Mouse (Mus musculus) T-helper 17 cell (primary cell): Measurements from ENCODE around the gene Map1s.

Experiments used
- in situ Hi-C, 2 experiments: fragments of 300-600 bp; cut with MboI, MseI; formaldehyde crosslinking; loops; 1 replicate in 1 of 2; 2 replicates in 1 of 2; pipeline ENCODE4 v1.15.1; 2025; ENCODE audit warnings: high pct_unique_total_duplicates in 2 of 2

Gene Map1s

DNA sequence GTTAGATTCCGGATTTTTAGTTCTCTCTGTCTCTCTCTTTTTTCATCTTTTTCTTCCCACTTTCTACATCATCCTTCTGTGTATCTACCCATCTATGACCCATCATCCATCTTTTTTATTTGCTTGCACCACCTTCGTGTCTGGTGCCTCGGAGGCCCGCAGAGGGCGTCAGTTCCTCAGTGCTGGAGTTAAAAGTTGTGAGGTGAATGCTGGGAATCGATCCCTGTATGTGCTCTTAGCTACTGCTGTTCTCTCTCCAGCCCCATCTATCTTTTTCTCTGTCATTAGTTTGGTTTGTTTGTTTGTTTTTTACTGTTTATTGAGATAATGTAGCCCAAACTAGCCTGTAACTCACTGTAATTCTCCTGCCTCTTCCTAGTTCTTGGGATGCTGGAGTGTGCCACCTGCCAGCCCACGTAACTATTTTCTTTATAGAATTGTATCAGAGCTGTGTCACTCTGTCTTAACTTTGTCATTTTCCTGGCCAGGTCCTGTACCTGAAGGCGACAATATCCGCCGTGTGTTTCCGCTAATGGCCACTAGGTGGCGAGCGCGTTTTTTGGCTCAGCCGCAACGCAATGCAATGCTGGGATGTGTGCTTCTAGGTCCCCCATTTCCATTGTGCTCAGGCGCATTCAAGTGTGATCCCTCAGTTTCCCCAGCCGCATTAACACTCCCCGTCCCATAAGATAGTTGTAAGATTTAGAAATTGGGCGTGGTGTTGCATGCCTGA, 7.9 kb upstream of the Map1s start:
- in situ Hi-C loops = loop anchor here in 1 of 2 experiments (5.0 kb wide), 1 partner anchor 474 kb away; the partner anchor contains the start of gene Ocel1

DNA sequence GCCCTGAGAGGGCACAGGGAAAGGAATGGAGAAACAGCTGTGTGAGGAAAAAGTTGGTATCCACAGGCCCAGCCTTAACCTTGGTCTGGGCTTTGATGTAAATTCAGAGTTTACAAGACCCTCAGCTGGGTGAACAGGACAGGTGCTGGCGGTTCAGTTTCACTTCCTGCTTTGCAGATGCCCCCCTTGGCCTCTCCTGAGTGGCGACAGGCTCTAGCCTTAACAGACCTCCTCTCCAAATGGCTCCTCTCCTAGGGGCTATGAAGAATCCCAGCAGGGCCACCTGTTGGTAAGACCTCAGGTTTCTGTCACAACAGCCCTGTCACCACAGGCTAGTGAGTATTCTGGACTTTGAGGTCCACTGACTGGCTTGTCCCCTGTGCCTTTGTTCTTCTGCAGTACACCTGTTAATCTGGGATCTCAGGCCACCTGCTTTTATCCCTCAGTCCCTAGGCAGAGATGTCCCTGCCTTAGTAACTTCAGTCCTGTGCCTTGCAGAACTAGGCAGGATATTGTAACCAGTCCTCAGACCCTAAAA, 7.0 kb upstream of the Map1s start:
- in situ Hi-C loops = loop anchor here in 1 of 2 experiments (5.0 kb wide), 1 partner anchor 474 kb away; the partner anchor contains the start of gene Ocel1

DNA sequence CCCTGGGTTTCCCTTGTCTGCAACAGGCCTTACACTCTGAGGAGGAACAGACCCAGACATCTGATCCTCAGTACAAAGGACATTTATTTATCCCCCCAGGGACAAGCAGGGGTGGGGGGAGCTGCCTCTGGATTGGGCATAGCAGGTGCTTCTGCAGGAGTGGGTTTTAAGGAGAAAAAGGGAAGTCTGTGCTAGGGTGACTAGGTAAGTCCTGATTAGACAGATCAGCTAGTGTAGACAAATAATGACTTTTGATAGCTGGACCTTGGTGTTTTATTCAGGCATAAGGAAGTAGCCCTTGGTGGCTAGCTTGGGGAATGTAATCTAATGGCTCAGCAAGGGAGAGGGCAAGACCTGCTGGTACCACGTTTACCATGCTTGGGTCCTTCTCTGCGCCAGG, 6.5 kb upstream of the Map1s start:
- in situ Hi-C loops = loop anchor here in 1 of 2 experiments (5.0 kb wide), 1 partner anchor 473 kb away; the partner anchor contains the start of gene Ocel1

DNA sequence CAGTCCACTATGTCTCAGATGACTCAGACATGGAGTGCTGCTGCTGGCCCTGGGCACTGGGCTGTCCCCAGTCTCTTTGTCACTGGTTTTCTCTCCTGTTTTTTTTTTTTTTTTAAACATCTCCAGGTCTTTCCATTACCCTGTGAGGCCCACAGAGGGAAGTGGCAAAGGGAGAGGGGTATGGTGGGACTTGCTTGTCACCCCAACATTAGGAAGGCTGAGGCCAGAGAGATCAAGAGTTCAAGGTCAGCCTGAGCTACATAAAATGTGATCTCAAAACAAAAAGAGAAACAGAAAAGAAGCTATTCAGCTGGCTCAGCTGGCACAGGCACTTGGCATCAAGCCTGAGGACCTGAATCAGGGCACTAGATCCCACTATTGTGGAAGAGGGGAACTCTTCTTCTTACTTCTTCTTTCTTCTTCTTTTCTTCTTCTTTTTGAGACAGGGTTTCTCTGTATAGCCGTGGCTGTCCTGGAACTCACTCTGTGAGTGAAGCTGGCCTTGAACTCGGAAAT, 4.8 kb upstream of the Map1s start:
- in situ Hi-C loops = no loop called here

DNA sequence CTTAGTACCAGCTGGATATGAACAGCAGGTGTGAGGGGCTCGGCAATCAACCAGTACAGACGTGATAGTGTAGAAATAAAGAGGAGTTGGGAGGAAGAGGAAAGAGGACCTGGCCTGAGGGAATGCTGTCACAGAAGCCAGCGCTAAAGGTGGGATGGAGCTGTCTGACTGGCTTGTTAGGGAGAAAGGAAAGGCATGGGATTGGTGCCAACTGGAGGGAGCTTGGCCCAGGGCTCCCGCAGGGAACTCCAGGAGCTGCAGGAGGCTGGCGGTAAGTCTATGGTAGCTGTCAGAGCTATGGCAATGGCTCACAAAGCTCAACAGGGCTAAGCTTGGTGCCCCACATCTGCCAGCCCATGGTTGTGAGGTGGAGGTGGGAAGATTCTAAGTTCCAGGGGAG, 3.5 kb upstream of the Map1s start:
- in situ Hi-C loops = no loop called here

DNA sequence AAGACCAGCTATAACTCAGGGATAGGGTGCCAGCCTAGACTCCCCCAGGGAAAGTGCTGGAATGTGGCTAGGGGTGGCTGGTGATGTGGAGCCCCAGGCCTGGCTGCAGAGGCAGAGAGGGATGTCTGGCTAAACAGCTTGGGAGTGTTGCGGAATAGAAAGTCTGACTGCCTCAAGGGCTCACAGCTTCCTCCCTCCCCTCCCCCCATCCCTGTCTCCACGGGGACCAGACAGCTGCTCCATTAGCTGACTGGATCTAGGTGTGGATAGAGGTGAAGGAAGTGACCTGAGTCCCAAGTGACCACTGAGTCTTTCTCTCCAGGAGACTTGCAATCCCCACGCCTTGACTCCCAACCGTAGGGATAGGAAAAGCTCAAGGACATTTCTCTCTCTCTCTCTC, 2.6 kb upstream of the Map1s start:
- in situ Hi-C loops = no loop called here

DNA sequence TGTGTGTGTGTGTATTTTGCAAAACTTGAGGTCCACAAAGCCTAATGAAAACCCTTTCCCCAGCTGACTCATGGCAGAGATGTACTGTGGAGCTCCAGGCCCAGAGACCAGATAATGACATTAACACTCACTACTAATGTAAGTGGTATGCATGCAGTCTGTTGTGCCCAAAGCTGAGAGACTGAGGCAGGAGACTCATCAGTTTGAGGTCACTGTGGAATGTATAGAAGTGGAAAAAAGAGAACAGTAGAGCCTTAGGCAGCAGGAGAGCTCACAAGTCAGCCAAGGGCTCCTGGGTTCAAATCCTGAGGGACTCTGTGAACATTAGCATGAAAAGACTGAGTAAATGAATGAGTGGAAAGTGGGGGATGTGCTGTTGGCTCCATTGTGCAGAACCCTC, 2.1 kb upstream of the Map1s start:
- in situ Hi-C loops = no loop called here

DNA sequence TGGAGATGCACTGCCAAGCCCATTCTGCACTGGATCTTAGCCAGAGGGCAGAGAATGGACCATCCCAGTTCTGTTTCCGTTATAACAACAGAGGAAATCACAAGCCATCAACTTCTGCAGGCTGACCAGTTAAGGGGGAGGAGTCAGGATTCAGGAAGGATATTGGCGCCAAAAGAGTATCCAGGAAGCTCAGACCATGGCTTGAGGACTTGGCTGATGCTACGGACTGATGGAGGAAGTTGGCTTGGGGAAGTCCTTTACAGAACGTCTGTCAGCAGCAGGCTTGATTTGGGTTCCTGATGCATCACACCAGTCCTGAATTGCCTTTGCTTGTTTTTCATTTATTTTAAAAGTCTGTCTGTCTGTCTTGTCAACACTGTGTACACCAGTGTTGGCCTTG, 1.2 kb upstream of the Map1s start:
- in situ Hi-C loops = no loop called here

DNA sequence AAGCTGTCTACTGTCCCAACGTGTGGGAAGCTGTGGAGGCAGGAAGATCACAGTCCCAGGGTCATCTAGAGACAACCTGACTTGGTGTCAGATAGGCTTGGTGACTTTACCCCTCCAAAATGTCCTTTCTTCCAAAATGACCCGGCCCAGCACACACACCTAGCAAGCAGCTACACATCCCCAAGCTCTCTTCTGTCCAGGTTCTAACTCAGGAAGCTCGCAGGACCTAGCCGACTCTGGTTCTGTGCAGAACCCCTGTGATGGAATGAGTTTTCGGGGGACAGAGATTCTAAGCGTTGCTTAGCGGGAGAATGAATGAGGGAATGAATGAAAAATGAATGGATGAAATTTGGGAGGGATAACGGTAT, 285 bp upstream of the Map1s start:
- in situ Hi-C loops = no loop called here

DNA sequence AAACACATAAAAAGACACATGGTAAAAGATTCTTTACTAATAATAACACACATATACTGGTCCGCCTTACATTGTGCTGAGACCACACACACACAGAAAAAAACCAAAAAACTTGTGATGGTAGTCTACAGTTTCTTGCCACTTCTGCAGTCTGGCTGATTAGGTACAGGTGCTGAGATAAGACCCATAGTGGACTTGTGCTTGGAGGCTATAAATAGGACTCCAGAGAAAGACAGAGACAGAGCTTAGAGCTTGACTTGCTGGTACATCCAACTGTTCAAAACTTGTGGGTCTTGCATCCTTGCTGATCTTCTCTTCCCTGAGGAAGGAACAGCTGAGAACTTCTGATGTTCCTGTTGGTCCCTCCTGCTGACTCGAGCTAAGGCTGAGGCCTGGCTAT, 1.8 kb downstream of the Map1s start:
- in situ Hi-C loops = no loop called here

DNA sequence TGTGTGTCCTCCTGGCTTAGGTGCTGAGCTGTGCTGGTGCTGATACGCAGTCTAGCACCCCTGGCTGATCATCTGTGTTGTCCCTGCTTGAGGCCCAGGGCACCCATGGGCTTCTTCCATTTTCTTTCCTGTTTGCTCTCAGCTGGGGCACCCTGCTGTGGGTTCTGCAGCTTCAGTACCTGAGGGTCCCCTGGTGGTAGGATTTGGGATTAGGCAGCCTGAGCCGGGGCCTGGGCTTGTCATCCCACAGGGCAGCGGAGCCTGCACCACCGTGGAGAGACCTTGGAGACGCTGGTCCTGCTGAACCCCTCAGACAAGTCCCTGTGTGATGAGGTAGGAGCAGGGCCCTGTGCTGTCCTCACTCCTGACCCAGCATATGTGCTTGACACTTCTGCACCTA, 5.9 kb downstream of the Map1s start:
- in situ Hi-C loops = loop anchor here in 1 of 2 experiments (10.0 kb wide), 1 partner anchor 373 kb away; no protein-coding TSS in a partner anchor

DNA sequence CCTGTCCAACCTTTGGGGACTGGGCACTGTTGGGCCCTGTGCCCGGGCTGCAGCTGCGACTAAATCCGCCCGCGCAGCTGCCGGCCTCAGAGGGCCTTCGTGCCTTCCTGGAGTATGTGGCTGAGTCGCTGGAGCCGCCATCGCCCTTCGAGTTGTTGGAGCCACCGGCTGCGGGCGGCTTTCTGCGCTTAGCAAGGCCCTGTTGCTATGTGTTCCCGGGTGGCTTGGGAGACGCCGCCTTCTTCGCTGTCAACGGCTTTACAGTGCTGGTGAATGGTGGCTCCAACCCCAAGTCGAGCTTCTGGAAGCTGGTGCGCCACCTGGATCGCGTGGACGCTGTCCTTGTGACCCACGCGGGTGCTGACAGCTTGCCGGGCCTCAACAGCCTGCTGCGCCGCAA, 7.2 kb downstream of the Map1s start:
- in situ Hi-C loops = loop anchor here in 1 of 2 experiments (10.0 kb wide), 1 partner anchor 372 kb away; no protein-coding TSS in a partner anchor

DNA sequence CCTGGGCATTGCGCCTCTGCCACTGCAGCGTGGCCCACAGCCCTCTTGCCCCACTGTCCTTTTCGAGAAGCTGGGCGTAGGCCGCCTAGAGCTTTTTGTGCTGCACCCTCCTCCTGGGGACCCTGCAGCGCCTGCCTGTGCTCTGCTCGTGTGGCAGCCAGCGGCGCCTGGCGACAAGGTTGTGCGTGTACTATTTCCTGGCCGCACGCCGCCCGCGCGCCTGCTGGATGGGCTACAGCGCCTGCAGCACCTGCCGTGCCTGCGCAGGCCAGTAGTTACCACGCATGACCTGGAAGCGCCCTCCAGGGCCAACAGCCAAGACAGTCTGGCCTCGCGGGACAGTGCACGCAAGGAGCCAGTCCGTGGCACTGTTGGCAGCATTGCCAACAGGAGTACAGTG, 7.8 kb downstream of the Map1s start:
- in situ Hi-C loops = loop anchor here in 1 of 2 experiments (10.0 kb wide), 1 partner anchor 371 kb away; no protein-coding TSS in a partner anchor

DNA sequence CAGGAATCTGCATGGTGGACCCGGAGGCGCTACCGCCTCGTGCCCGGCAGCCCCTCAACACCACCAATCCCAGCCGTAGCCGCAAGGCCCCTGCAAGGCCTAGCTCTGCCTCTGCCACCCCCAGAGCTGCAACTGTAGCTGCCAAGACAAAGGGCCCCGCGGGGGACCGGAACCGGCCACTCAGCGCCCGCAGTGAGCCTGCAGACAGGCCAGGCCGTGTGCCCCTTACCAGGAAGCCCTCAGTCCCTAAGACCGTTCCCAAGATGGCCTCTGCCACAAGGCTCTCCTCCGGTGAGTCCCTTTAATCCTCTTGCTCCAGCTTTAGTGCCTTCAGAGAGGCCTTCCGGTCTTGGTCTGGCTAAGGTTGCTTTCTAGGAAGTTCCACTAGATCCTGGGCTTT, 9.0 kb downstream of the Map1s start:
- in situ Hi-C loops = loop anchor here in 1 of 2 experiments (10.0 kb wide), 1 partner anchor 370 kb away; no protein-coding TSS in a partner anchor

DNA sequence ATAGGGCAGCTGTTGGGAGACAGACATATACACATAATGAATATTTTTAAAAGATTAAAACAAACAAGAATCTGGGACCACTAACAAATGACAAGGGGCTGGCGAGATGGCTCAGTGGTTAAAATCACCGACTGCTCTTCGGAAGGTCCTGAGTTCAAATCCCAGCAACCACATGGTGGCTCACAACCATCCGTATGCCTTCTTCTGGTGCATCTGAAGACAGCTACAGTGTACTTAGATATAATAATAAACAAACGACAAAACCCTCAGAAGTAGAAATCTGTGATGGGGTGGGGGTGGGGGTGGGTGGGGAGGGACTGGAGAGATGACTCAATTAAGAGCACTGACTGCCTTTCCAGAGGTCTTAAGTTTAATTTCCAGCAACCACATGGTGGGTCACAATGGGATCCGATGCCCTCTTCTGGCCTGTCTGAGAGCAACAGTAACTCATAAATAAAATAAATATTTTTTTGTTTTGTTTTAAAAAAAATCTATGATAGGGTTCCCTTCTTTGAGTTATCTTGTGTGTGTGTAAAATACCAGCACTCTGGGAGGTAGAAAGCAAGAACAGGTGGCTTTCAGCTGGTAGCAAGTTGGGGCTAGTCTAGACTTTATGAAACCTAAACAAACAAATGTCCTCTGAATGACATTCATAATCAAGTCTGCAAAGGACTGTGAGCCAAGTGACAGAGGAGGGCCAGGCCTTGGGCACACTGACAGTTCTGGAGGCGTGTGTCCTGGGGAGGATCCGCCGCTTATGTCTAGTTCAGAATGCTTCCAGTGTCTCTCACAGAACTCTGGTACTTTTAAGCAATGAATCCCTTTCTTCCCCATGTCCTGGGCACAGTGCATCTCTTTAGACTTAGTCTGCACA, 14.6 kb downstream of the Map1s start:
- in situ Hi-C loops = no loop called here

DNA sequence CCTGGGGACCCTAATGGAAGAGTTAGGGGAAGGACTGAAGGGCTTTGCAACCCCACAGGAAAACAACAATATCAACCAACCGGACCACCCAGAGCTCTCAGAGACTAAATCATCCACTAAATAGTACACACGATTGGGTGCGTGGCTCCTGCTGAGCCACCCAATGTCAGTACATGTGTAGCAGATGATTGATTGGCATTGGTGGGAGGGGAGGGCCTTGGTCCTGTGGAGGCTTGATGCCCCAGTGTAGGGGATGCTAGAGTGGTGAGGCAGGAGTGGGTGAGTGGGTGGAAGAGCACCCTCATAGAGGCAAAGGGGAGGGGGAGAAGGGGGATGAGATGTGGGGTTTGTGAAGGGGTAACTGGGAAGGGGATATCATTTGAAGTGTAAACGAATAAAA, 18.4 kb downstream of the Map1s start:
- in situ Hi-C loops = no loop called here

DNA sequence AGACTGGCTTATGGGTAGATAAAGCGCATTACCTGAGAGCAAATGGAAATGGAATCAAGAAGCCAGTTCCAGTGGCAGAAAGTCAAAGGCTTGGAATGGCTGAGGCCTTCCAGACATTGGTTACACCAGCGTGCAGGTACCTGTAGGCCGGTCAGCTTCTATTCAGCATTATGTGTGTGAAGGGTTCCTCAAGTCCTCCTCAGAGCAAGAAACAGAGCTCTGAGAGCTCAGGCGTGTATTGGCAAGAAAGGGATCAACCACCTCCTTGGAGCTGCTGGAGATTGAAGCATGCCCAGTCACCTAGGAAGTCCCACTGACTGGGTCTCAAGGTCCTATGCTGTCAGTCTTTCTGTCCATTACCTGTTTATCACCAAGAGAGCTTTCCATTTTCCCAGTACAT, 20.0 kb downstream of the Map1s start:
- in situ Hi-C loops = no loop called here

DNA sequence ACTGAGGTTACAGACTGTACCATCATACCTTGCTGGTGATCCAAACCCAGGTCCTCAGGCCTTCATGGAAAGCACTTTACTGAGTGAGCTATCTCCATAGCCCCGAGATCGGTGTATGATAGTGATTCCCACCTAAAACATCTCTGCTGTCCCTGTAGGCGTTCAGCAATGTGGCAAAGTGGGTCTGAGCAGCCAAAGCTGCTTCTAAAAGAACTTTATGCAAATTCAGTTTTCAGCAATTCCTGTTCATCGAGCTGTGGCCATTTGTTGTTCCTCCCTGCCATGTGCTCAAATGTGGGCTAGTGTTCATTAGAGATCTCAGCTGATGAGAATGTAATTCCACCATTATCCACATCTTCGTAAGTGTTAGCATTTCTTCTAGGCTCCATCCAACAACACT, 20.7 kb downstream of the Map1s start:
- in situ Hi-C loops = no loop called here

DNA sequence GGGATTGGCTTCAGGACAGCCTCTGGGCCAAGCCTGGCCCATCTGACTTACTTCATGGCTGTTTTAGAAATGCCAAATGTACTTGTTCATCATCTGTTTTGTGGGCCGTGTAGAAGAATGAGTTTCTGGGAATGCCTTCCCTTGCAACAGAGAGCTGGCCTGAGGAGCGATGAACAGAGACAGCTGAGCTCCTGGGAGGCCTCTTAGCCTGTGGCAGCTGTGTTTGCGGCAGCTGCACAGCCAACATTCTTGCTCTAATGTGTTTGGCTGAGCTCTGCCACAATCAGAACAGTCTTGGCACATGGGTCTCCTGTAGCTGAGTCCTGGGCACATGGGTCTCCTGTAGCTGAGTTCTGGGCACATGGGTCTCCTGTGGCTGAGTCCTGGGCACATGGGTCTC, 22.4 kb downstream of the Map1s start:
- in situ Hi-C loops = no loop called here

DNA sequence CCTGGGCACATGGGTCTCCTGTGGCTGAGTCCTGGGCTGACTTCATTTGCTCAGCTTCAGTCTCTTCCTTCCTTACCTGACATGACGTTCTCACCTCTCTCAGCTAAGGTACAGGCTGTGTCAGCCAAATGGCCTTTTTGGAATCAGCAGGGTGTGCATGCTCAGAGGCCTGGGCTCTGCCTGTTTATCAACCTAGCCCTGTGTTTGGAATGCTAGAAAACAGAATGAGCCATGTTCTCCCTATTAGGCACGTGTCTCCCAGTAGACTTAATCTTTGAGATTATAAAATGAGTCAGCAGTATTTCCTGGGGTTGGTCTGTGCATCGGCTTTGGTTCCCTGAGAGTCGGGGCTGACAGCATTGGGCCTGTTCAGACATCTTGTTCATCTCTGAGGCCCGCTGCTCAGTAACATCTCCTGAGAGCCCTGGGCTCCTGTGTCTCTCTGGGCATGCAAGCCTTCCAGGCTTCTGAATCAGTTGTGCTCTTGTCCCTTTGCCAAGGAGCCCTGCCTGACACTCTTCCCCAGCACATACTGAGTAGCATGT, 23.1 kb downstream of the Map1s start:
- in situ Hi-C loops = no loop called here

DNA sequence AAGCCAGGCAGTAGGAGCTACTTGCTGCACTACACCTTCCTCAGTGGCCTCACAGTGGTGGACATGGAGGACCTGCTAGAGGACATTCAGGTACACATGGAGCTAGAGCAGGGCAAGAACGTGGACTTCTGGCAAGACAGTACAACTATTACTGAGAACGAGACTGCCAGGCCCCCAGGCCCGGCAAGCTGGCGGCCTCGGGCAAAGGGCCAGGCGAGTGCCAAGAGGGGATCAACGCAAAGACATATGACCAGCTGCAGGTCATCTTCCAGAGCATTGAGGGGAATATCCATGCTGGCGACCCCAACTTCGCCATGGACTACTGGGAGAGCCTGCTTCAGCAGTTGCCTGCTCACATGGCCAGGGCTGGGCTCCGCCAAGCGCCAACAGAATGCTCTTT, 26.0 kb downstream of the Map1s start:
- in situ Hi-C loops = loop anchor here (10.0 kb wide), 2 partner anchors 273 to 813 kb away; no protein-coding TSS in a partner anchor

DNA sequence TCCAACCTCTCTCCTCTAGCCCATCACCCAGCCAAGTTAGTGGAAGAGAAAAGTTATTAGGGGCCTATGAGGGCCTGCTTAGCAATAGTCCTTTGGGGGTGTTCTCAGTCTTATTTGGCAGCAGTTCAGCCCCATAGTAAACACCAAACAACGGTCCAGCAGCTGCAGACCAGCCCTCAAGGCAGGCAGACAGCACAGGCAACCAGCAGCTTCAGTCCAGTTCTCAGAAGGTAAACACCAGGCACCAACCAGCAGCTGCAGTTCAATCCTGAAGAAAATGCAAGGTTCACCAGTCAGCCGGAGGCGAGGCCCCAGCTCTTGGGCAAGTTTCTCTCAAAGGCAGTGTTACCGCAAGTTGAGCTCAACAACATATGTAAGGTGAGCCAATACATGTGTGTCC, 27.3 kb downstream of the Map1s start:
- in situ Hi-C loops = loop anchor here (10.0 kb wide), 2 partner anchors 272 to 812 kb away; no protein-coding TSS in a partner anchor
